Mouse (Mus musculus) heart, postnatal 0 days (tissue): ENCODE measurements around the gene Proser1. TPM values are rescaled to one million over a fixed set of nuclear protein-coding genes. Genes with fewer than 3 reads are reported as not detected.
A peak's percentile ranks its signal among the peaks of the same experiment; 100 is the strongest.

Experiments used
- ATAC-seq: fragments of 200-750 bp; cut with Nextera tagmentation; 2 replicates; pipeline ENCODE4 v1.8.0; 2017; ENCODE audit warnings: low read depth, moderate number of reproducible peaks, moderate library complexity; ENCODE audit not compliant: insufficient read depth
- DNase-seq: peaks from one replicate; pipeline ENCODE4 v3.0.0-alpha.2; 2016; ENCODE audit warnings: low spot score
- H3K27ac ChIP-seq: fragments of 300-500 bp; sonication (generic); 2 replicates; pipeline ENCODE4 v1.5.1; 2014; ENCODE audit warnings: low read depth, mild to moderate bottlenecking
- H3K27me3 ChIP-seq: fragments of 300-500 bp; sonication (generic); 2 replicates; pipeline ENCODE4 v1.6.1; 2014; ENCODE audit warnings: low read length, mixed read lengths; ENCODE audit not compliant: control insufficient read depth, insufficient read depth
- H3K36me3 ChIP-seq: fragments of 300-500 bp; sonication (generic); replicated peaks from 2 replicates; pipeline ENCODE4 v1.6.1; 2014; ENCODE audit warnings: low read length, mixed read lengths; ENCODE audit not compliant: control insufficient read depth, insufficient read depth
- H3K4me1 ChIP-seq: fragments of 300-500 bp; sonication (generic); 2 replicates; pipeline ENCODE4 v1.6.1; 2014; ENCODE audit warnings: antibody characterized with exemption; ENCODE audit not compliant: control insufficient read depth, insufficient read depth
- H3K4me2 ChIP-seq: fragments of 300-500 bp; sonication (generic); 2 replicates; pipeline ENCODE4 v1.6.1; 2014; ENCODE audit warnings: low read depth, mild to moderate bottlenecking, low read length, moderate library complexity
- H3K4me3 ChIP-seq: fragments of 300-500 bp; sonication (generic); 2 replicates; pipeline ENCODE4 v1.5.1; 2014; ENCODE audit warnings: low read depth, low read length
- H3K9ac ChIP-seq: fragments of 300-500 bp; sonication (generic); replicated peaks from 2 replicates; pipeline ENCODE4 v1.6.1; 2014; ENCODE audit warnings: low read depth, low read length, mixed read lengths
- H3K9me3 ChIP-seq: fragments of 300-500 bp; sonication (generic); replicated peaks from 2 replicates; pipeline ENCODE4 v1.6.1; 2016; ENCODE audit warnings: low read length; ENCODE audit not compliant: control insufficient read depth
- CTCF ChIP-seq: IDR thresholded peaks from 2 replicates; pipeline ENCODE4 v1.5.1; 2016; ENCODE audit warnings: antibody characterized with exemption, control low read depth, low read depth
- EP300 ChIP-seq: IDR thresholded peaks from 2 replicates; pipeline ENCODE4 v1.6.1; 2016; ENCODE audit warnings: antibody characterized with exemption, low read depth
- WGBS: fragments of 180-500 bp; shearing (Covaris S2); extraction: QIAGEN DNeasy Blood & Tissue Kit; methylation state at CpG from one replicate; pipeline ENCODE4 v1.1.7; 2014; 5-methylcytosine and 5-hydroxymethylcytosine counted together
- polyA plus RNA-seq: library from polyadenylated mRNA; unstranded; fragments of >200 nt; fragmentation: Nextera tagmentation; extraction: Ambion mirVana; gene quantifications from 2 replicates; pipeline ENCODE4 v1.2.1, GENCODE M21; 2015
- total RNA-seq: library from RNA; depleted of rRNA; stranded (reverse); fragments of >200 nt; gene quantifications from 2 replicates; pipeline ENCODE4 v1.2.3, GENCODE M21; 2014; ENCODE audit warnings: low replicate concordance

Proser1 gene
- total and polyA plus RNA-seq, 2 experiments from 2014 or later = 4.3 to 8.2 TPM

- H3K4me2 ChIP-seq = no peak overlapping the region
- ATAC-seq (no peak), DNase-seq (no peak)
- peaks cover 75% of the 10 kb centered on the region for H3K36me3 ChIP-seq
- no peak for TF ChIP-seq EP300
- TF ChIP-seq CTCF = no peak
- no peak overlapping the region for H3K27ac ChIP-seq
- no peak overlapping the region for H3K9ac ChIP-seq
- no peaks in the 10 kb centered on the region for H3K27me3 ChIP-seq
- H3K4me1 ChIP-seq = no peaks in the 10 kb centered on the region
- no peak overlapping the region for H3K4me3 ChIP-seq
- 74% methylated on average over 5 of the region's 5 CpGs for WGBS
- no peaks in the 10 kb centered on the region for H3K9me3 ChIP-seq
Observed at GRCm38 (mm10) chr3:53457750-53458149, 5.7 kb upstream of the Proser1 start.

GRCm38 (mm10) chr3:53460106-53460505, 3.4 kb upstream of the Proser1 start:
- 60% methylated on average over 9 of the region's 9 CpGs for WGBS
- DNase-seq (no peak), ATAC-seq (no peak)
- no peaks in the 10 kb centered on the region for H3K9me3 ChIP-seq
- no peak overlapping the region for H3K4me2 ChIP-seq
- peaks cover 52% of the 10 kb centered on the region for H3K36me3 ChIP-seq
- 0 out of 2 replicates have a peak, but pooled peaks cover under 1% of the 10 kb centered on the region for H3K4me1 ChIP-seq
- TF ChIP-seq CTCF (no peak), EP300 (no peak)
- no peak overlapping the region for H3K27ac ChIP-seq
- no peak overlapping the region for H3K4me3 ChIP-seq
- no peaks in the 10 kb centered on the region for H3K27me3 ChIP-seq
- H3K9ac ChIP-seq = no peak overlapping the region

GRCm38 (mm10) chr3:53462701-53463045, 793 bp upstream of the Proser1 start:
- Histone ChIP-seq H3K9ac (peak overlapping the region; percentile 84), H3K4me2 (peak overlapping the region; percentile 79), H3K27me3 (no peaks in the 10 kb centered on the region), H3K36me3 (peaks cover 26% of the 10 kb centered on the region), H3K27ac (peak overlapping the region; percentile 86), H3K4me1 (peaks cover 23% of the 10 kb centered on the region), H3K4me3 (peak overlapping the region; percentile 90), H3K9me3 (no peaks in the 10 kb centered on the region)
- DNase-seq (no peak), ATAC-seq (no peak; the same call in 1 of the 2 replicates)
- WGBS = 4% methylated on average over 9 of the region's 9 CpGs
- TF ChIP-seq EP300 = no peak
- no peak for TF ChIP-seq CTCF

- Histone ChIP-seq H3K36me3 (peaks cover 15% of the 10 kb centered on the region), H3K4me2 (peak overlapping the region; percentile 83), H3K9me3 (no peaks in the 10 kb centered on the region), H3K9ac (peak overlapping the region; percentile 91), H3K4me3 (peak overlapping the region; percentile 90), H3K4me1 (peaks cover 23% of the 10 kb centered on the region), H3K27ac (peak overlapping the region; percentile 85), H3K27me3 (no peaks in the 10 kb centered on the region)
- peak; percentile 22 for ATAC-seq
- under 1% methylated on average over 35 of the region's 35 CpGs for WGBS
- DNase-seq = no peak
- TF ChIP-seq CTCF (no peak), EP300 (no peak)
Observed at GRCm38 (mm10) chr3:53463765-53464114, 274 bp downstream of the Proser1 start.

GRCm38 (mm10) chr3:53464146-53464698, 756 bp downstream of the Proser1 start:
- H3K9me3 ChIP-seq = no peaks in the 10 kb centered on the region
- no peak for TF ChIP-seq EP300
- TF ChIP-seq CTCF = no peak
- H3K9ac ChIP-seq = peak overlapping the region; percentile 91
- H3K36me3 ChIP-seq = peaks cover 16% of the 10 kb centered on the region
- ATAC-seq (no peak), DNase-seq (no peak)
- peak overlapping the region; percentile 83 for H3K4me2 ChIP-seq
- WGBS = under 1% methylated on average over 20 of the region's 20 CpGs
- peaks cover 26% of the 10 kb centered on the region for H3K4me1 ChIP-seq
- H3K4me3 ChIP-seq = peak overlapping the region; percentile 90
- no peaks in the 10 kb centered on the region for H3K27me3 ChIP-seq
- H3K27ac ChIP-seq = peak overlapping the region; percentile 85

- TF ChIP-seq EP300 (no peak), CTCF (no peak)
- no peak overlapping the region for H3K27ac ChIP-seq
- no peaks in the 10 kb centered on the region for H3K9me3 ChIP-seq
- DNase-seq (no peak), ATAC-seq (no peak)
- H3K36me3 ChIP-seq = peaks cover 15% of the 10 kb centered on the region
- H3K9ac ChIP-seq = peak overlapping the region; percentile 17; the same call in 1 of the 2 replicates
- H3K4me1 ChIP-seq = peaks cover 26% of the 10 kb centered on the region
- H3K4me2 ChIP-seq = peak overlapping the region; percentile 83
- peak overlapping the region; percentile 90 for H3K4me3 ChIP-seq
- H3K27me3 ChIP-seq = no peaks in the 10 kb centered on the region
- WGBS = 21% methylated on average over 6 of the region's 6 CpGs
Observed at GRCm38 (mm10) chr3:53465330-53465729, 1.9 kb downstream of the Proser1 start.
